Mouse (Mus musculus) ES-E14 (cell line): ENCODE measurements around the gene Olfr713. TPM values are rescaled to one million over a fixed set of nuclear protein-coding genes. Genes with fewer than 3 reads are reported as not detected.

Experiments used
- DNase-seq: peaks from one replicate; pipeline ENCODE4 v3.0.0-alpha.2; 2013; ENCODE audit warnings: low read depth, low spot score
- H3K27ac ChIP-seq: 2 replicates; pipeline ENCODE4 v1.5.1; 2012; ENCODE audit warnings: low read depth, mild to moderate bottlenecking, low read length, moderate library complexity, mixed read lengths; ENCODE audit not compliant: poor library complexity, insufficient read depth, severe bottlenecking
- H3K36me3 ChIP-seq: 2 replicates; pipeline ENCODE4 v1.6.1; 2012; ENCODE audit warnings: mild to moderate bottlenecking, low read length, moderate library complexity, mixed read lengths; ENCODE audit not compliant: control insufficient read depth, poor library complexity, insufficient read depth, severe bottlenecking
- H3K4me1 ChIP-seq, 2 experiments: fragments of 150-350 bp in 1 of 2; sonication (generic) in 1 of 2; 2 replicates each; pipeline ENCODE4 v1.6.1; 2012; ENCODE audit warnings: low read length in 2 of 2, mild to moderate bottlenecking in 1 of 2, mixed read lengths in 1 of 2; ENCODE audit not compliant: control insufficient read depth in 2 of 2, insufficient read depth in 2 of 2, poor library complexity in 1 of 2
- H3K4me3 ChIP-seq, 2 experiments: fragments of 150-350 bp in 1 of 2; sonication (generic) in 1 of 2; 2 replicates each; pipeline ENCODE4 v1.5.1; 2012; ENCODE audit warnings: low read length in 2 of 2, low read depth in 1 of 2, mild to moderate bottlenecking in 1 of 2, mixed read lengths in 1 of 2; ENCODE audit not compliant: insufficient read depth in 1 of 2, poor library complexity in 1 of 2, severe bottlenecking in 1 of 2
- H3K9ac ChIP-seq: 2 replicates; pipeline ENCODE4 v1.6.1; 2012; ENCODE audit warnings: low read depth, mild to moderate bottlenecking, low read length, mixed read lengths; ENCODE audit not compliant: poor library complexity, insufficient read depth, severe bottlenecking
- H3K9me3 ChIP-seq: fragments of 150-350 bp; sonication (generic); 2 replicates; pipeline ENCODE4 v1.6.1; 2012; ENCODE audit warnings: low read depth, mild to moderate bottlenecking, low read length; ENCODE audit not compliant: control insufficient read depth, insufficient read depth
- CHD2 ChIP-seq: IDR thresholded peaks from 2 replicates; pipeline ENCODE4 v1.6.1; 2014; ENCODE audit warnings: mild to moderate bottlenecking, low read depth, low read length, inconsistent platforms
- HCFC1 ChIP-seq: IDR thresholded peaks from 2 replicates; pipeline ENCODE4 v1.6.1; 2012; ENCODE audit warnings: low read length, inconsistent platforms, borderline replicate concordance; ENCODE audit not compliant: insufficient read depth
- MAFK ChIP-seq: IDR thresholded peaks from 2 replicates; pipeline ENCODE4 v1.6.1; 2014; ENCODE audit warnings: mild to moderate bottlenecking, low read depth, low read length, inconsistent platforms; ENCODE audit not compliant: insufficient read depth
- ZC3H11A ChIP-seq: IDR thresholded peaks from 2 replicates; pipeline ENCODE4 v1.6.1; 2012; ENCODE audit warnings: low read depth, mild to moderate bottlenecking, inconsistent platforms, low read length, borderline replicate concordance
- ZNF384 ChIP-seq: IDR thresholded peaks from 2 replicates; pipeline ENCODE4 v1.6.1; 2012; ENCODE audit warnings: low read depth, low read length, inconsistent platforms
- in situ Hi-C, 2 experiments: fragments of 600-800 bp; cut with MboI; formaldehyde crosslinking; loops; one replicate each; pipeline ENCODE4 v1.15.1; 2025; ENCODE audit warnings: low sequenced_read_pairs in 2 of 2, inconsistent platforms in 1 of 2; ENCODE audit not compliant: unreplicated experiment in 2 of 2
- total RNA-seq: library from RNA; depleted of rRNA; stranded (reverse); fragments of 300-350 nt; gene quantifications from 2 replicates; pipeline ENCODE4 v1.2.3, GENCODE M21; 2012

Gene Olfr713
- total RNA-seq, 1 experiment = not detected

GRCm38 (mm10) chr7:107039934-107040563 is 9.1 kb downstream of the Olfr713 start:
- no peak for TF ChIP-seq CHD2
- no peak for TF ChIP-seq ZC3H11A
- TF ChIP-seq ZNF384 = no peak
- TF ChIP-seq MAFK = no peak
- no peak for DNase-seq
- Histone ChIP-seq H3K9me3 (no peaks in the 10 kb centered on the region), H3K4me3 (no peak overlapping the region), H3K4me1 (no peaks in the 10 kb centered on the region), H3K27ac (no peak overlapping the region), H3K9ac (no peak overlapping the region), H3K36me3 (no peaks in the 10 kb centered on the region)
- in situ Hi-C loops = no loop called here

DNA sequence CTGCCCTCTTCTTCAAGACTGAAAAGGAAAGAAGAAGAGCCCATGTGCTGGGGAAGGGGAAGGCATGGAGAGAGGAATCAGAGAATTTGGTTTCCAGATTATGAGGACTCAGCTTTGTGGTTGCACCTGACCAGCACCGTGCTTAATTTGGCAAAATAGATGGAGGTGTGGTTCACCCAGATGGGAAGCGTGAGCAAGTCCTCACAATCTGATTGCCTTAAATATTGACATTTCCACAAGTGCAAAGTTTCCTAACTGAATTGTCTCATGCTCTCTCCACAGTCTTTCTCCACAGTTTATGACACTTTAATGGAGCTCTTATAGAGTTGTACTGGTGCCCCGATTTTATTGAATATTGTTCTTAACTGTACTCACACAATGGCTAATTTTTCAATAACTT is 12.2 kb downstream of the Olfr713 start:
- Histone ChIP-seq H3K4me1 (no peaks in the 10 kb centered on the region), H3K27ac (no peak overlapping the region), H3K4me3 (no peak overlapping the region), H3K36me3 (no peaks in the 10 kb centered on the region), H3K9ac (no peak overlapping the region), H3K9me3 (no peaks in the 10 kb centered on the region)
- in situ Hi-C loops = no loop called here
- DNase-seq = no peak
- TF ChIP-seq HCFC1 (no peak), MAFK (no peak)

- Histone ChIP-seq H3K4me1 (no peaks in the 10 kb centered on the region), H3K4me3 (no peak overlapping the region), H3K9ac (no peak overlapping the region), H3K27ac (no peak overlapping the region), H3K9me3 (no peaks in the 10 kb centered on the region), H3K36me3 (no peaks in the 10 kb centered on the region)
- in situ Hi-C loops = no loop called here
- DNase-seq = no peak
- no peak for TF ChIP-seq HCFC1
- no peak for TF ChIP-seq ZC3H11A
Measured at GRCm38 (mm10) chr7:107044407-107044806, 13.4 kb downstream of the Olfr713 start.

DNA sequence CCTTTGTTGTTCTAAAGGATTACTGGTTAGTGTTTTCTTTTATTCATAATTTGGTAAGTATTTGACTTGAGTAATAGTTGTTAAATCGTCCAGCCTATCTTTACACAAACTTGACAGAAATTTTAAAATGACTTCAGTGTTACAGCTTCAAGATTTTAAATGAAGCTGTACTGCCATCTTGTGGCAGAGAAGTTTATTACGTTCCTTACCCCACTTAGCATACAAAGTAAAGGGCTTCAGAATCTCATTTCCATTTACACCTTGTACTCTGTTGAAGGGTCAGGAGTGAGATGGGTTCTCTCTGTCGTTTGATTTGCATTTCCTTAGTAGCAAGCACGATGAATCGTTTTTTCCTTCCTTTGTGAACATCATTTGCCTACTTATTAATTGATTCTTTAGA is 14.9 kb downstream of the Olfr713 start:
- peak; percentile 40 for DNase-seq
- no peak overlapping the region for H3K4me3 ChIP-seq
- H3K4me1 ChIP-seq = no peaks in the 10 kb centered on the region
- no peaks in the 10 kb centered on the region for H3K36me3 ChIP-seq
- H3K27ac ChIP-seq = no peak overlapping the region
- no peak for TF ChIP-seq CHD2
- TF ChIP-seq ZC3H11A = peak; percentile 66; the same call in 1 of the 2 replicates
- no peak for TF ChIP-seq HCFC1
- no peak for TF ChIP-seq ZNF384
- no peak for TF ChIP-seq MAFK
- no peak overlapping the region for H3K9ac ChIP-seq
- no peaks in the 10 kb centered on the region for H3K9me3 ChIP-seq
- in situ Hi-C loops = no loop called here

- Histone ChIP-seq H3K4me1 (no peaks in the 10 kb centered on the region), H3K36me3 (no peaks in the 10 kb centered on the region), H3K9ac (no peak overlapping the region), H3K27ac (no peak overlapping the region), H3K4me3 (no peak overlapping the region), H3K9me3 (no peaks in the 10 kb centered on the region)
- no peak for DNase-seq
- TF ChIP-seq CHD2 (no peak), ZNF384 (no peak), ZC3H11A (no peak), HCFC1 (no peak), MAFK (no peak)
- in situ Hi-C loops = no loop called here
Measured at GRCm38 (mm10) chr7:107047578-107047977, 16.6 kb downstream of the Olfr713 start.
